Mouse (Mus musculus) midbrain, postnatal 0 days (tissue): ENCODE data around the gene Hba-x. TPM values are rescaled to one million over a fixed set of nuclear protein-coding genes. Genes with fewer than 3 reads are reported as not detected.

Experiments used
- ATAC-seq: fragments of 200-750 bp; cut with Nextera tagmentation; 2 replicates; pipeline ENCODE4 v1.8.0; 2017; ENCODE audit warnings: moderate number of reproducible peaks, mild to moderate bottlenecking, moderate TSS enrichment, moderate library complexity; ENCODE audit not compliant: low FRiP score
- DNase-seq: peaks from one replicate; pipeline ENCODE4 v3.0.0-alpha.2; 2015; ENCODE audit warnings: low spot score
- H3K27ac ChIP-seq: fragments of 300-500 bp; sonication (generic); 2 replicates; pipeline ENCODE4 v1.5.1; 2014; ENCODE audit warnings: low read depth, mild to moderate bottlenecking, low read length, mixed read lengths
- H3K27me3 ChIP-seq: fragments of 300-500 bp; sonication (generic); 2 replicates; pipeline ENCODE4 v1.6.1; 2014; ENCODE audit warnings: low read length, control low read depth, mixed read lengths; ENCODE audit not compliant: insufficient read depth
- H3K36me3 ChIP-seq: fragments of 300-500 bp; sonication (generic); 2 replicates; pipeline ENCODE4 v1.6.1; 2014; ENCODE audit warnings: low read length, control low read depth, mixed read lengths; ENCODE audit not compliant: insufficient read depth
- H3K4me1 ChIP-seq: fragments of 300-500 bp; sonication (generic); 2 replicates; pipeline ENCODE4 v1.6.1; 2014; ENCODE audit warnings: mild to moderate bottlenecking, control low read depth, antibody characterized with exemption, low read length, mixed read lengths; ENCODE audit not compliant: insufficient read depth
- H3K4me2 ChIP-seq: fragments of 300-500 bp; sonication (generic); 2 replicates; pipeline ENCODE4 v1.6.1; 2014; ENCODE audit warnings: low read depth, mild to moderate bottlenecking, low read length, mixed read lengths; ENCODE audit not compliant: poor library complexity, severe bottlenecking
- H3K4me3 ChIP-seq: fragments of 300-500 bp; sonication (generic); 2 replicates; pipeline ENCODE4 v1.5.1; 2014; ENCODE audit warnings: low read depth, mild to moderate bottlenecking, low read length, moderate library complexity
- H3K9ac ChIP-seq: fragments of 300-500 bp; sonication (generic); replicated peaks from 2 replicates; pipeline ENCODE4 v1.6.1; 2014; ENCODE audit warnings: mild to moderate bottlenecking, low read length, moderate library complexity, mixed read lengths; ENCODE audit not compliant: poor library complexity, severe bottlenecking
- H3K9me3 ChIP-seq: fragments of 300-500 bp; sonication (generic); 2 replicates; pipeline ENCODE4 v1.6.1; 2016; ENCODE audit warnings: low read length, control low read depth
- CTCF ChIP-seq: IDR thresholded peaks from 2 replicates; pipeline ENCODE4 v1.5.1; 2016; ENCODE audit warnings: antibody characterized with exemption, mild to moderate bottlenecking
- WGBS: fragments of 180-500 bp; shearing (Covaris S2); extraction: QIAGEN DNeasy Blood & Tissue Kit; methylation state at CpG from one replicate; pipeline ENCODE4 v1.1.7; 2014; 5-methylcytosine and 5-hydroxymethylcytosine counted together
- polyA plus RNA-seq: library from polyadenylated mRNA; unstranded; fragments of >200 nt; fragmentation: Nextera tagmentation; extraction: Ambion mirVana; gene quantifications from 2 replicates; pipeline ENCODE4 v1.2.1, GENCODE M21; 2015
- total RNA-seq: library from RNA; depleted of rRNA; stranded (reverse); fragments of >200 nt; gene quantifications from 2 replicates; pipeline ENCODE4 v1.2.3, GENCODE M21; 2014; rRNA removed

The Hba-x gene
- total and polyA plus RNA-seq, 2 experiments from 2014 or later, result 0.38 to 0.49 TPM

GRCm38 (mm10) chr11:32320507-32321195 lies 44.5 kb downstream of the Hba-x start:
- H3K4me1 ChIP-seq, result no peaks in the 10 kb centered on the region
- no peak overlapping the region for H3K4me2 ChIP-seq
- no peak overlapping the region for H3K9ac ChIP-seq
- H3K36me3 ChIP-seq, result no peaks in the 10 kb centered on the region
- DNase-seq (no peak), ATAC-seq (no peak)
- TF ChIP-seq CTCF, result no peak
- H3K27me3 ChIP-seq, result no peaks in the 10 kb centered on the region
- 60% methylated on average over 11 of the region's 11 CpGs for WGBS
- H3K9me3 ChIP-seq, result no peaks in the 10 kb centered on the region
- no peak overlapping the region for H3K27ac ChIP-seq
- H3K4me3 ChIP-seq, result no peak overlapping the region

DNA sequence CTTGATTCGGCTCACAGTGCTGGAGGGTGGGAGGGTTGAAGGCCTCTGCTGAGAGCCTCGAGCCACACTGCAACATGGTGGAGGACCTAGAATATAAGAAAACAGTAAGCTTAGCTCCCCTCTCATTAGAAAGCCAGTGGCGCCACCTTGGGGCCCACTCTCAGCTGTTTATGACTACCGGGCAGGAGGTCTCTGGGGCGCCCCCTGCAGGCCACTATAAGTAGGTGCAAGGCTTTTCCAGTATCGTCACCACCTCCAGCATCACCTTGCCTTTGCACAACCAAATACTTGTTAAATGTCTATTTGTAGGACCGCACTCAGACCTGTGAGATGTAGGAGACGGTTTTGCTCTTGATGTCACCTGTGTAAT lies 45.0 kb downstream of the Hba-x start:
- H3K9ac ChIP-seq, result no peak overlapping the region
- no peaks in the 10 kb centered on the region for H3K4me1 ChIP-seq
- H3K4me2 ChIP-seq, result no peak overlapping the region
- H3K36me3 ChIP-seq, result no peaks in the 10 kb centered on the region
- no peaks in the 10 kb centered on the region for H3K9me3 ChIP-seq
- WGBS, result 43% methylated on average over 8 of the region's 8 CpGs
- H3K27ac ChIP-seq, result no peak overlapping the region
- peak; percentile 75 for DNase-seq
- no peak overlapping the region for H3K4me3 ChIP-seq
- no peaks in the 10 kb centered on the region for H3K27me3 ChIP-seq
- TF ChIP-seq CTCF, result peak; percentile 79
- ATAC-seq, result no peak

DNA sequence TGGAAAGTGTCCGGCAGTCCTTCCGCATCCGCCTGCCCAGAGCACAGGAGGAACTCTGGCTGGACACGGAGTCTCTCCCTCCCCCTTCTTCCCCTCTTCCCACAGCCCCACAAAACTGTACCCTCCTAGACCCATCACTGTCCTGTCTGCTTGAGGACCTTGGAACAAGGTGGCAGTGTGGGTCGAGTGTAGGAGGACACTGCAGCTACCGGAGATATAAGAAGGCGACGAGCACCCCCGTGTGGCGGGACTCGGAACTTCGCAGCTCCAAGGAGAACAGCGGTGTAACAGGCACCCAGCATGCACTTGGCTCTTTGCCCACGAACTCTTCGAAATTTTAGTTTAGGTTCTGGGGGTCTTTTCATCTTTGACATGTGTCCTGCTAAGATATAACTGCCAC lies 48.4 kb downstream of the Hba-x start:
- no peaks in the 10 kb centered on the region for H3K36me3 ChIP-seq
- WGBS, result 12% methylated on average over 15 of the region's 15 CpGs
- H3K4me1 ChIP-seq, result no peaks in the 10 kb centered on the region
- H3K9me3 ChIP-seq, result no peaks in the 10 kb centered on the region
- H3K4me2 ChIP-seq, result no peak overlapping the region; the same call in 1 of the 2 replicates
- no peaks in the 10 kb centered on the region for H3K27me3 ChIP-seq
- no peak overlapping the region for H3K4me3 ChIP-seq
- peak; percentile 91 for TF ChIP-seq CTCF
- no peak overlapping the region for H3K27ac ChIP-seq
- no peak overlapping the region for H3K9ac ChIP-seq
- peak; percentile 84 for ATAC-seq
- peak; percentile 91 for DNase-seq

Other genes with a start within 250 kb of the Hba-x start
- gene Il9r, start 76.1 kb upstream of the Hba-x start, total RNA-seq, result 0.33 TPM in 1 of 2 replicates, not detected in the other
- 0.04 TPM in 1 of 2 replicates, not detected in the other for gene Il9r, start 76.1 kb upstream of the Hba-x start, polyA plus RNA-seq
- 13.3 and 23.6 TPM in 2 replicates for gene Snrnp25, start 71.0 kb upstream of the Hba-x start, total RNA-seq
- gene Snrnp25, start 71.0 kb upstream of the Hba-x start, polyA plus RNA-seq, result 47.8 and 48.9 TPM in 2 replicates
- gene Rhbdf1, start 54.1 kb upstream of the Hba-x start, total RNA-seq, result 27.4 and 55.6 TPM in 2 replicates
- gene Rhbdf1, start 54.1 kb upstream of the Hba-x start, polyA plus RNA-seq, result 17.6 and 21.0 TPM in 2 replicates
- gene Mpg, start 49.9 kb upstream of the Hba-x start, total RNA-seq, result 31.7 and 35.0 TPM in 2 replicates
- 31.2 and 37.7 TPM in 2 replicates for gene Mpg, start 49.9 kb upstream of the Hba-x start, polyA plus RNA-seq
- 36.0 and 44.7 TPM in 2 replicates for gene Nprl3, start 8.7 kb upstream of the Hba-x start, total RNA-seq
- gene Nprl3, start 8.7 kb upstream of the Hba-x start, polyA plus RNA-seq, result 35.3 and 38.6 TPM in 2 replicates
- 562 and 930 TPM in 2 replicates for gene Hba-a1, start 7.1 kb downstream of the Hba-x start, total RNA-seq
- gene Hba-a1, start 7.1 kb downstream of the Hba-x start, polyA plus RNA-seq, result 470 and 497 TPM in 2 replicates
- gene Hbq1b, start 10.6 kb downstream of the Hba-x start, total RNA-seq, result 1.7 and 5.9 TPM in 2 replicates
- gene Hbq1b, start 10.6 kb downstream of the Hba-x start, polyA plus RNA-seq, result 1.9 and 3.1 TPM in 2 replicates
- 1,333 and 2,070 TPM in 2 replicates for gene Hba-a2, start 20.1 kb downstream of the Hba-x start, total RNA-seq
- gene Hba-a2, start 20.1 kb downstream of the Hba-x start, polyA plus RNA-seq, result 1,100 and 1,214 TPM in 2 replicates
- 3.2 and 3.6 TPM in 2 replicates for gene Hbq1a, start 23.7 kb downstream of the Hba-x start, total RNA-seq
- 2.7 and 2.8 TPM in 2 replicates for gene Hbq1a, start 23.7 kb downstream of the Hba-x start, polyA plus RNA-seq
- 46.4 and 47.5 TPM in 2 replicates for gene Sh3pxd2b, start 71.4 kb downstream of the Hba-x start, total RNA-seq
- gene Sh3pxd2b, start 71.4 kb downstream of the Hba-x start, polyA plus RNA-seq, result 8.6 and 8.7 TPM in 2 replicates
- 57.5 and 61.1 TPM in 2 replicates for gene Ubtd2, start 179.0 kb downstream of the Hba-x start, total RNA-seq
- gene Ubtd2, start 179.0 kb downstream of the Hba-x start, polyA plus RNA-seq, result 28.5 and 32.4 TPM in 2 replicates